Mouse (Mus musculus) small intestine, adult 2 months (tissue): ENCODE data around the gene Fam163a.

ENCODE experiments used
- CTCF ChIP-seq: fragments of 200-500 bp; IDR thresholded peaks from 2 replicates; pipeline ENCODE4 v1.5.1; 2012; ENCODE audit warnings: low read depth, mild to moderate bottlenecking, control low read depth, inconsistent platforms, low read length, moderate library complexity, mixed read lengths; ENCODE audit not compliant: insufficient replicate concordance, insufficient read length; ENCODE audit errors: extremely low read depth
- POLR2A ChIP-seq: fragments of 200-500 bp; IDR thresholded peaks from 2 replicates; pipeline ENCODE4 v1.6.1; 2012; ENCODE audit warnings: low read depth, mild to moderate bottlenecking, control low read depth, inconsistent platforms, low read length, moderate library complexity

GRCm38 (mm10) chr1:156112142-156112541 lies 92.7 kb downstream of the Fam163a start:
- TF ChIP-seq CTCF, result no peak
- TF ChIP-seq POLR2A, result no peak
